Mouse (Mus musculus) brain, embryonic 14.5 days (tissue): ENCODE results near the gene Ublcp1. TPM values are rescaled to one million over a fixed set of nuclear protein-coding genes. Genes with fewer than 3 reads are reported as not detected.

Experiments
- DNase-seq: peaks from one replicate; pipeline ENCODE4 v3.0.0-alpha.2; 2011; ENCODE audit warnings: low read depth
- CTCF ChIP-seq: fragments of 200-500 bp; IDR thresholded peaks from 2 replicates; pipeline ENCODE4 v1.5.1; 2012; ENCODE audit warnings: inconsistent platforms, mild to moderate bottlenecking, moderate library complexity, borderline replicate concordance; ENCODE audit not compliant: insufficient read depth, insufficient read length; ENCODE audit errors: extremely low read depth
- POLR2A ChIP-seq: fragments of 200-500 bp; IDR thresholded peaks from 2 replicates; pipeline ENCODE4 v1.6.1; 2012; ENCODE audit warnings: mild to moderate bottlenecking, inconsistent platforms, borderline replicate concordance; ENCODE audit not compliant: poor library complexity, insufficient read depth, insufficient read length, severe bottlenecking; ENCODE audit errors: extremely low read depth
- polyA plus RNA-seq: library from polyadenylated mRNA; depleted of rRNA; stranded (reverse); fragments of >200 nt; gene quantifications from 2 replicates; pipeline ENCODE4 v1.2.3, GENCODE M21; 2012; rRNA removed

Ublcp1 gene
- polyA plus RNA-seq, result 53.6 and 62.0 TPM in 2 replicates

DNA sequence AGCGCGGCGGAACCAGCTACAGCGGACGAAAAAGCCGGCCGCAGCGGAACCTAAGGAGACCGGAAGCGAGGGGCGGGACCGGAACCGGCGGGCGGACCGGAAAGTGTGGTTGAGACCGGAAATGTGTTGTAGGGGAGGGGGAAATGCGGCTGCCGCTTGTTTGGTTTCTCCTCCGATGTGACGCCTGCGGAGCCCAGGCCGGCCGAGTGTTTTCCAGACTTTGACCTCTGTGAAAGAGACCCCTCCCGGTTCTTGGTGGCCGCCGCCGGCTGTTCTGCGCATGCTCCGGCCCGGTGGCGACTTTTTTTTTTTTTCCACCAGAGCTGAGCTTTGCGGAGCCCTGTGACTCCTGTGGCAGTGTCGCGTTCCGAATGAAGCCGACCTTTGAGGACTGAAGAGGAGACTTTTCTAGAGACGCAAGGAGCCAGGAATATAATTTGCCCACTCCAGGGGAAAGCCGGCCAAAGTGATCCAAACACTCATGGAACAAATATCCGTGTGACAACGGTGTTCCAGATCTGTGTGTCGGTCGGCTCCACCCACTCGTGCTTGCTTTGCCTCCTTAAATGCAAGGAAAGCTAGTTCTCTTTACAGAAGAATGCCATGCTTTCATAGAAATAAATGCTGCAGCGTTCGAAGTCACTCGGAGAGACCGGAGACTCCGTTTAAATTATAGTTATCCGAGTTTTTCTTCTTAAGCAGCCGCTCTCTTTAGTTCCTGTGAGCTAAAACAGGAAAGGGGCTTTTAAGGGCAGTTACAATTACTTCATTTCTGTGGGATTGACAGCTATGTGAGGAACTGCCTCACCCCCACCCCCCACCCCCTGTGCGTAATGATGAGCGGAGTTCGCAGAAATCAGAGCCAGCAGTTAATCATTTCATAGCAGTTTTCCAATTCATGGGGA is at the start of gene Ublcp1:
Ublcp1 (minus strand) TSS at position 67 of the 905 bp plus-strand sequence.
- DNase-seq, result peak; percentile 97
- peak; percentile 46; the same call in 1 of the 2 replicates for TF ChIP-seq POLR2A
- no peak for TF ChIP-seq CTCF

DNA sequence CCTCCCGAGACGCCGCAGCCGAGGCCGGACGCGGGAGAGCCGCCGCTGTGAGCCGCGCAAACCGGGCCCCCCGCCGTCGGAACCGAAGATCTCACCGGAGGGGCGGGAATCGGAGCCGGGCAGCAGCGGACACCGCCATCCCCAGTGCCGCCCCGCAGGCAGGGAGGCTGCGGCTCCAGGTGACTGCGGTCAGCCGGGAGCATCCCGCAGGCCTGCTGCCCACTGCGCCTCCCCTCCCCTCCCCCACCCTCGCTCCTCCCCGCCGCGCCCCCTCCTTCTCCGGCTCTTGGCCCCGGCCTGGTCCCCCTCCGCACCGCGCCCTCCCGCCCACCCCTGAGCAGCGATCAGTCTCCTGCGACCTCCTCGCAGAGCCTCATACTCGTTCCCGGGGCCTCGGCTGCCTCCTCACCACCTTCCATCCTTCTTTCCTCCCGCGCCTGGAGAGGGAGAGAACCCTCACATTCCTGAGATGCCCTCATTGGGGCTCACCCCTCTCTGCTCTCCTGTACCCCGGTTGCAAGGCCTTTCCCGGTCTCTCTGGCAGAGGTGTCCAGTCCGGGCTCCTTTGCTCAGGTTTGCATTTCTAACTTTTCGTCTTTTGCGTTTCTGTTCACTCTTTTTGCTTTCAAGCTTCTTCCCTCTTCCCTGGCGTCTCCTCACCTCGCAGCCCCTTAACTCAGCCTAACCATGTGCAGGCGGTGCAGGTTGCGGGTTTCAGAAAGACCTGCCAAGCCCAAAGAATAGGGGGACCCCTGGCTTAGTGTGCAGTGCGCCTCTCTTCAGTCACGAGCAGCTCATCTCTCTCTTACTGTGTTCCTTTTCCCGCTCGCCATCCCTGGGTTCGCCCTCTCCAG is 49.0 kb upstream of the Ublcp1 start:
- TF ChIP-seq CTCF, result no peak
- peak; percentile 61 for DNase-seq

DNA sequence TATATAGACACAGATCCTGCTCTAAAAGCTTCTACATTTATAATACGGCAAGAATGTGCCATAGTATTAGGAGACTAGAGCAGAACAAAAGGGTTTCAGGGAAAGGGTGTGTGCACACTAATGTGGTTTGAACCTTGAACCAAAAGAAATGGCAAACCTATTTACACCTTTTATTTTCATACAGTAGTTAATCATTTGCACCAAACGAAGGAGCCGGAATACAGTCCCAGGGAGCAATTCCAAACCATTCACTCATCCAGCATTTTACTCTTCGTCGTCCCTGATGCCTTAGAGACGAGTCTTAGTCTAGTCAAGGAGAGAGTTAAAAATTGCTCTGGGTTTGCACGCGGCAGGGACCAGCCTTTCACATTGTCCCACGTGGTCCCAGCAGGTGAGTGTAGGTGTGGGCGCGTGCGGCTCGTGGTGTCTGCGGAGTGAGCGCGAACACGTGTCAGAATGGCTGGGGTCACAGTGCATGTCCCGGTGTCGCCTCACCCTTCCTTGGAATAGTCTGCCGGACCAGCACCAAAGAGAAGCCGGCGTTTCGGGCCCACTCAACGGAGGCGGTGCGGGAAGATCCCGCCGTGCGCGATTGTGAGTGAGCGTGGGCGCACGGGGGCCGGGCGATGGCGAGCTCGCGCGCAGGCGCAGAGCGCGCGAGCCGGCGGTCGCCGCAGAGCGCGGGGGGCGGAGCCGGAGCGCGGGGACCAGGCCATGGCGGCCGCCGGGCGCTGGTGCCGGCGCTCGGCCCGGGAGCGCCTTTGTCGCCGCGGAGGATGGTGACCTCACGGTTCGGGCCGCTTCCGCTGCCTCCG is 48.2 kb upstream of the Ublcp1 start, which contains the start of gene Rnf145:
Rnf145 (plus strand) TSS at position 684 of the 815 bp plus-strand sequence.
- TF ChIP-seq CTCF, result no peak
- peak; percentile 96 for TF ChIP-seq POLR2A

DNA sequence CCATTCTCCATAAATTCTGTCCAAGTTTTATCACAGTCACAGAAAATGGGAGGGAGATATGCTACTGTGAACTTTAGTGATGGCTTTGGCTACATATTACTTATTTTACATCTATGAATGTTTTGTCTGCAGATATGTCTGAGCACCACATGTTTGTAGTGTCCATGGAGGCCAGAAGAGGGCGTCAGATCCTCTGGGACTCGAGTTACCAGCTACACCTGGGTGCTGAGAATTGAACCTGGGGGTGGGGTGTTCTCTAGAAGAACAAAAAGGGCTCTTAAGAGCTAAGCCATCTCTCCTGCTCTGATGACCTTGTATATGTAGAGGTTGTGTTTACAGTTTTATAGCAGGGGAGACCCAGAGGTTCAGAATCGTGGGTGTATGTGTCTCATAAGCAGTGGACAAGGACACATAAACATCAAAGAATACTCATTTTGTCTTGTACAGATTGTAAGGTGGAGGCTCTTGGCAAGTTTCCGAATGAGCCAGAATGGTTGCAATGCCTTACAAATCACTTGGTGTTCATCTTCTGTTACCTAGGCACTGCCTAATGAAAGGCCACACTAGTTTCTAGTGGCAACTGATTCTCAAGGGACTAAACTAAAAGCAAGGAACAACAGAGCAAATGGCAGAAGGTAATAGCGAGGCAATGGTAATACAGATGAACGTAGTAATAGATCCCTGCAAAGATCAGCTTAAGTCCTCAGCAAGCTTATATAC is 47.4 kb upstream of the Ublcp1 start:
- no peak for TF ChIP-seq CTCF
- no peak for TF ChIP-seq POLR2A
- DNase-seq, result peak; percentile 32

More for the DNA sequence above, 48.2 kb upstream of the Ublcp1 start, which contains the start of gene Rnf145:
- DNase-seq, result peak; percentile 80

DNA sequence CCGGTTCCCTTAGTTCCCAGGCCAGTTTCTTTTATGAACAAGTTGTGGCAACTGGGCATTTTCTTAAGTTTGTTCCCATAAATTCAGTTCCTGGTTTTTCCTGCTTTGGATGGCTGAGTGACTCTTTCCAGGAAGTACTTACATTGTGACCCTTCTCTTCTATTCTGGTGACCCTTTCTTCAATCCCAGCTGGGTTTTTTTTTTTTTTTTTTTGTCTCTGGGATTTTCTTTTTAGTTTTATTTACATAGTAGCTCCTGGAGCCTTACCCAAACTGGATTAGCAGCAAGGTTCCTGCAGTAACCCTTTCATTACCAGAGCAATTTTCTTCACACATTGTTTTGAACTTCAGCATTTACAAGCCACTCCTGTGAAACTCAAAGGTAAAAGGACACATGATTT is 46.1 kb upstream of the Ublcp1 start:
- TF ChIP-seq POLR2A (no peak), CTCF (no peak)
- DNase-seq, result no peak

DNA sequence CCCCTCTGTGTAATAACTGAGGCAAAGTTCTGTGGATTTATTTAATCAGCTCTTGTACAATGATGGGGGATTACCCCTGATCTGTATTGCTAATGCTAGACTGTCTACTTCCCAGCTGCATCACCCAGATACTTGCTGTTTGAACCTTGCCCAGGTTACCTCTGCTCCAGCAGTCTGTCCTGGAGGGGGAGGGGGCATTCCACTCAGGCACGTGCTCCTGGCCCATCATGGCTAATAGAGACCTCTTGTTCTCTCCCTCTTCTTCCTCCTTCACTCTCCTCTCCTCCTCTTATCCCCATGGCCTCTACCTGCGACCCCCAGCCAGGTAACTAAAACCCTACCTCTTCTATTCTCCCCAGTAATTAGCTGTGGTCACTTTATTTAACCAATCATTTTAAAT is 44.4 kb upstream of the Ublcp1 start:
- DNase-seq, result no peak
- TF ChIP-seq POLR2A (no peak), CTCF (no peak)

DNA sequence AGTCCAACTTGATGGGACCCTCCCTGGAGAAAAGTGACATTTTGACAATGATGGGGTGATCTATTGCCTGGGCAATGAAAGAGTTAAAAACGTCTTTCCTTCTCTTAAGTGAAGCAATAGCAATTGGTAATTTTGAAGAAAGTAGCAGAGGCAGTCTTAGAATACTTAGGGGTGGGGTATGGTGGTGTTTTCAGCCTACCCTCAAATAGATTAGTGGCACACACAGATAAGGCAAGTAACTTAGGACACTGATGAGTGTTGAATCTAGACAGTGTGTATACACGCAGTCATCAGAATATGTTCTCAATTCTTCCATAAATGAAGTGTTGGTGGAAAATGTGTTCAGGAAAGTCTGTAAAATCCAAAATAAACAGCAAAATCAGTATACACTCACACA is 42.7 kb upstream of the Ublcp1 start:
- TF ChIP-seq CTCF (no peak), POLR2A (no peak)
- DNase-seq, result no peak

DNA sequence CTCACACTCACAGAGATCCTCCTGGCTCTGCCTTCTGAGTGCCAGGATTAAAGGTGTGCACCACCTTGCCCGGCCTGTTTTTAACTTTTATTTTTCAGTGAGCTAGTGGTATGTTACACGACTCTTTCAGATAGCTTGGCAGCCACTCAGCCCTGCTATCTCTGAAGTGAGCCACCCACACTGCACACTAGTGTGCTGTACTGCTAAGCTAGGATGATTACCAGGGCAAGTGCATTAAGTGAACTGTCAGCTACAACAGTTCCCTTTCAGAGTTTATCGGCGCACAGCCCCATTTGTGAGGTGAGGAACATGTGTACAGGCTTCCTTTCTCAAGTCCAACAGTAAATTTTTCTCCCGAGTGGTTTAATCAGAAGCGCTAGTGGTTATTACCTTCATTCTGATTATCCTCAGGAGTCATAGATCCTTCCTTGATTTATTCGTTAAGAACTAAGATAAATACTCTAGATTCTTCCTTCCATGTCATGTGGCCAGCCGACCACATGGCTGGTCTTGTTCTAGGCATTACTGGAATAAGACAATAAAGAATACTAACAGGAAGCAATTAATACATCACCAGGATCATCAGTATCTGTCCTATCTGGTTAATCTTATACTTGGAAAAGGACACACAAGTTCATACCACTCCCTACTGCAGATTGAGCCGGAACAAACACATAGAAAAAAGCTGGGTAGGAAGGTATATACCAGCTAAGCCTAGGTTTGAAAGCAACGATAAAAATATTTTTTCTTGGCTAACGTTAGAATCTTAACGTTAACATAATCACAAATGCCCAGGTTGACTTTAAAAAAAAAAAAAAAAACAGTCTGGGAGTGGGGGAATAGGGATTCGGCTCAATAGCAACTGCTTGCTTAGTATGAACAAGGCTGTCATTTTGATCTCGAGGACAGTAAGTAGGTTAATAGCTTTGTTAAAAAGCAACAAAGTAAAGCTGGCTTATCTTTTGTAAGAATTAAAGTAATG is 42.0 kb upstream of the Ublcp1 start:
- no peak for TF ChIP-seq CTCF
- no peak for DNase-seq

DNA sequence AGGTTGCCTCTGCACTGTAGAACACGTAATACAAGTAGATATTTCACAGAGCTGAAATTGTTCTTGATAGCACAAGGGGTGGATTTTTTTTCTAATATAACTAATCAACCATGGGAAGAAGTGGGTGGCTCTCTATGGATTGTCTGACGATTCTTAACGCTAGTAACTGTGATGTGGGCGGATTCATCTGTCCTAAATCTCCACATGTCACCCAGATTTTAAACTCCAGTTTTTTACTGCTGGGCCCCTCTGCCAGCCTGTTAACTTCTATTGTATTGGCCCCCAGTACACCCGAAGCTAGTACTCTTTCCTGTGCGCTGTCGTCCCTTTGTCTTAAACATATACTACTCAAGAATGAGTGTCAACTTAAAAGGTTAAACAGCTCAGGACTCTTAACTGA is 40.1 kb upstream of the Ublcp1 start:
- no peak for TF ChIP-seq POLR2A
- no peak for TF ChIP-seq CTCF

DNA sequence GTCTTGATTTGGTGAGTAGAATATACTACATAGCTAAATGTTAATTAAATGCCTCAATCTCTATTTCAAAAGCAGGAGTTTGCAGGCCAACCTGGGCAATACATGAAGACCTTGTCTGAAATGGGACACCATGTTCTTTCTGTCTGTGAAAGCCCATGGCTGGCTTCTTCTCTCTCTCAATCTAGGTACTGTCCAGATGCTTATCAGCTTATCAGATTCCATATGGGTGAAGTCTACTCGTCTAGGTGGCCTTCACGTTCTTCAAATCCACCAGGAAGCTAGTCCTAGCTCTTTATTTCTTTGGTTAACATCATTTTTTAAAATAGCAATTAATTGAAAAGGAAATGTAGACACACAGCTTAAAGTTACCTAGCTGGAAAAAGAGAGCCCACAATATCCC is 39.6 kb upstream of the Ublcp1 start:
- no peak for TF ChIP-seq CTCF
- TF ChIP-seq POLR2A, result no peak
- no peak for DNase-seq

More for the DNA sequence above, 40.1 kb upstream of the Ublcp1 start:
- no peak for DNase-seq

DNA sequence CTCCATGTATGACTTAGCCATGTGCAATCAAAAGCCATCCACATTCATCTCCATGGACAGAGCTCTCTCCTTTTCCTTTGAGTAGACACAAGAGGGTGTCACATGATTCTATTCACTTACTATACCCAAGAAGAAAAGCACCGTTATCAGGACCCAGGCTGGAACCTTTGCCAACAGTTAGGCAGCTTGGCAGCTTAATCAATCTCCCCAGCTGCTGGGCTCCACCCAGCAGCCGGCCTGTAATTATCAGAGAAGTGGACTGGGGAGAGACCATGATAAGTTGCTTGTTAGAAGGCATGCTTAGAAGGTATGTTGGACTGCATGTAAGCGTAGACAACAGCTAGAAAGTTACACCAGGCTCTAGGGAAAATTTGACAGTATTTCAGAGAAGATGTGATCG is 38.6 kb upstream of the Ublcp1 start:
- TF ChIP-seq CTCF, result no peak
- no peak for TF ChIP-seq POLR2A
- DNase-seq, result peak; percentile 10
